In the genomic region with DNA sequence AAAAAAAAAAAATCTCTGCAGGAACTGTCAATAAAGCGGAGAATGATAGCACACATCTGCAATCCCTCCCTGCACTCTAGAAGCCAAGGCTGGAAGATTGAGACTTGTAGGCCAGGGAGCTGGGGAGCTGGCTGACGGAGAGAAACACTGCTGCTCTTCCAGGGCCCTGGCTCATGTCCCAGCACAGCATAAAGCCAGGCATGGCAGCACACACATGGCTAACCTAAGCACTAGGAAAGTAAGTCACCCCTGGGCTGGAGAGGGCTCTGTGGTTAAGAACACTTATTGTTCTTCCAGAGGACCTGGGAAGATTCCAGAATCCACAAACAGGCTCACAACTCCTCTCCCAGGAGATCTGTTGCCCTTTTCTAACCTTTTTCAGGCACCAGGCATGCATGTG, we compare ENCODE assay signal across 9 mouse cellular contexts. TPM values are rescaled to one million over a fixed set of nuclear protein-coding genes. Genes with fewer than 3 reads are reported as not detected.
A peak's percentile ranks its signal among the peaks of the same experiment; 100 is the strongest.
DNase-seq lines count a peak whose midpoint lies in the region; ATAC-seq and TF ChIP-seq lines count a peak whose summit lies in the region.
"Had no signal": no experiment of that assay in that cellular context is flagged by ENCODE, and none has a peak within 500 bp of the region (broad histone marks: within the 10 kb centered on the region; RNA-seq: fewer than 3 reads in every experiment).

No protein-coding gene starts in this region.

- H3K4me2 ChIP-seq in hindbrain, embryonic 11.5 days (replicated peaks; ENCODE audit: low read depth, low read length): no peak overlapping the region
- no peak overlapping the region; the same call in 1 of the 2 replicates for H3K4me2 ChIP-seq in limb, embryonic 13.5 days (replicated peaks)
- no peak overlapping the region for H3K4me2 ChIP-seq in stomach, postnatal 0 days (replicated peaks; ENCODE audit: low read depth)

- ATAC-seq in hindbrain, embryonic 11.5 days (ENCODE audit: low FRiP score): no peak
- ATAC-seq in limb, embryonic 13.5 days (ENCODE audit: low FRiP score, low read depth): peak; percentile 66; the same call in 1 of the 2 replicates
- no peak for ATAC-seq in stomach, postnatal 0 days (ENCODE audit: low FRiP score, low TSS enrichment)

- DNase-seq in hindbrain, embryonic 10.5 days (ENCODE audit: low spot score): no peak
- no peak for DNase-seq in hindbrain, embryonic 11.5 days (ENCODE audit: low spot score)
- DNase-seq in gastrocnemius, adult 8-10 months (ENCODE audit: low spot score in 2 of 2): peak; percentile 41 to 61
- DNase-seq in stomach, postnatal 0 days (ENCODE audit: low spot score): no peak
- no peak for DNase-seq in spleen, postnatal 4 days (ENCODE audit: low spot score in 2 of 2)
- no peak for DNase-seq in thymus, postnatal 0 days (ENCODE audit: low spot score)

- H3K4me1 ChIP-seq in hindbrain, embryonic 10.5 days (replicated peaks): peaks cover 24% of the 10 kb centered on the region
- H3K4me1 ChIP-seq in hindbrain, embryonic 11.5 days (replicated peaks; ENCODE audit: control insufficient read depth, insufficient read depth, low read length): no peaks in the 10 kb centered on the region
- peaks cover 7% of the 10 kb centered on the region for H3K4me1 ChIP-seq in bone marrow, adult 2 months (ENCODE audit: control insufficient read depth, insufficient read depth, low read length)
- H3K4me1 ChIP-seq in limb, embryonic 13.5 days: peaks cover 10% of the 10 kb centered on the region
- no peaks in the 10 kb centered on the region for H3K4me1 ChIP-seq in stomach, postnatal 0 days (replicated peaks; ENCODE audit: control insufficient read depth, insufficient read depth)

- H3K9ac ChIP-seq in hindbrain, embryonic 11.5 days (ENCODE audit: low read depth, low read length): no peak overlapping the region
- H3K9ac ChIP-seq in limb, embryonic 13.5 days: no peak overlapping the region
- H3K9ac ChIP-seq in stomach, postnatal 0 days (ENCODE audit: low read length): no peak overlapping the region

- no peaks in the 10 kb centered on the region for H3K9me3 ChIP-seq in hindbrain, embryonic 10.5 days
- no peaks in the 10 kb centered on the region for H3K9me3 ChIP-seq in hindbrain, embryonic 11.5 days (ENCODE audit: control insufficient read depth, low read length)
- H3K9me3 ChIP-seq in limb, embryonic 13.5 days: no peaks in the 10 kb centered on the region
- no peaks in the 10 kb centered on the region for H3K9me3 ChIP-seq in stomach, postnatal 0 days (ENCODE audit: control insufficient read depth, low read length)

- no peak for TF ChIP-seq POLR2A in bone marrow, adult 2 months (IDR thresholded peaks at IDR 0.05; ENCODE audit: borderline replicate concordance, control insufficient read depth, low read depth, low read length)

- no peaks in the 10 kb centered on the region for H3K27me3 ChIP-seq in hindbrain, embryonic 10.5 days (ENCODE audit: insufficient read depth, poor library complexity, severe bottlenecking)
- H3K27me3 ChIP-seq in hindbrain, embryonic 11.5 days (ENCODE audit: control insufficient read depth, insufficient read depth, low read length): no peaks in the 10 kb centered on the region
- no peaks in the 10 kb centered on the region for H3K27me3 ChIP-seq in limb, embryonic 13.5 days
- no peaks in the 10 kb centered on the region for H3K27me3 ChIP-seq in stomach, postnatal 0 days (ENCODE audit: control insufficient read depth, insufficient read depth, low read length)

- TF ChIP-seq EP300 in stomach, postnatal 0 days (optimal IDR thresholded peaks at IDR 0.05): no peak

- H3K36me3 ChIP-seq in hindbrain, embryonic 10.5 days: peaks cover 24% of the 10 kb centered on the region
- H3K36me3 ChIP-seq in hindbrain, embryonic 11.5 days (ENCODE audit: control insufficient read depth, insufficient read depth, low read length): no peaks in the 10 kb centered on the region
- H3K36me3 ChIP-seq in limb, embryonic 13.5 days: peaks cover 7% of the 10 kb centered on the region; the same call in 1 of the 2 replicates
- H3K36me3 ChIP-seq in stomach, postnatal 0 days (ENCODE audit: control insufficient read depth, insufficient read depth, low read length): no peaks in the 10 kb centered on the region

- 76% methylated on average over 2 of the region's 2 CpGs for WGBS in hindbrain, embryonic 10.5 days
- WGBS in hindbrain, embryonic 11.5 days: 75% methylated on average over 2 of the region's 2 CpGs
- WGBS in bone marrow, adult 2 months: 51% methylated on average over 2 of the region's 2 CpGs
- 67% methylated on average over 2 of the region's 2 CpGs for WGBS in limb, embryonic 13.5 days
- 47% methylated on average over 2 of the region's 2 CpGs for WGBS in stomach, postnatal 0 days

- peak overlapping the region; percentile 57; the same call in 1 of the 2 replicates for H3K27ac ChIP-seq in hindbrain, embryonic 10.5 days
- H3K27ac ChIP-seq in hindbrain, embryonic 11.5 days (ENCODE audit: low read depth, low read length): no peak overlapping the region
- H3K27ac ChIP-seq in bone marrow, adult 2 months (ENCODE audit: control insufficient read depth, insufficient read depth, low read depth, low read length, poor library complexity): peak overlapping the region; percentile 65
- H3K27ac ChIP-seq in limb, embryonic 13.5 days: peak overlapping the region; percentile 59
- H3K27ac ChIP-seq in stomach, postnatal 0 days (replicated peaks): peak overlapping the region; percentile 75

- H3K4me3 ChIP-seq in hindbrain, embryonic 10.5 days: no peak overlapping the region
- no peak overlapping the region for H3K4me3 ChIP-seq in hindbrain, embryonic 11.5 days (ENCODE audit: low read depth, low read length)
- no peak overlapping the region for H3K4me3 ChIP-seq in bone marrow, adult 2 months (replicated peaks; ENCODE audit: control insufficient read depth, low read depth, low read length)
- H3K4me3 ChIP-seq in limb, embryonic 13.5 days: no peak overlapping the region
- no peak overlapping the region for H3K4me3 ChIP-seq in stomach, postnatal 0 days (ENCODE audit: low read depth, low read length)

- no peak for TF ChIP-seq CTCF in bone marrow, adult 2 months (IDR thresholded peaks at IDR 0.05; ENCODE audit: control insufficient read depth, insufficient read depth, low read length)
- TF ChIP-seq CTCF in stomach, postnatal 0 days (IDR thresholded peaks at IDR 0.05; ENCODE audit: low read depth): no peak

RNA-seq across cellular contexts. Expression of gene Pgd, which starts 6.1 kb away (rescaled TPM):
- 143 and 161 TPM in 2 replicates for polyA plus RNA-seq in hindbrain, embryonic 10.5 days (2016; fragmentation: Nextera tagmentation; extraction: Ambion mirVana)
- polyA plus RNA-seq in hindbrain, embryonic 11.5 days (2014; fragmentation: Nextera tagmentation; extraction: Ambion mirVana): 45.5 and 49.4 TPM in 2 replicates
- 68.6 and 170 TPM in 2 replicates for polyA plus RNA-seq in bone marrow, adult 2 months (2011; ENCODE audit: insufficient read depth, insufficient read length, low replicate concordance, missing spikeins)
- total RNA-seq in gastrocnemius, adult 8-10 months (2022): 10 to 100 TPM; 12.3 to 18.6 (median 15.7) TPM
- polyA plus RNA-seq in limb, embryonic 13.5 days (2015; fragmentation: Nextera tagmentation; extraction: Ambion mirVana): 113 and 116 TPM in 2 replicates
- 266 and 290 TPM in 2 replicates for polyA plus RNA-seq in stomach, postnatal 0 days (2015; fragmentation: Nextera tagmentation; extraction: Ambion mirVana)
- 77.6 and 89.0 TPM in 2 replicates for polyA plus RNA-seq in thymus, postnatal 0 days (2015; fragmentation: Nextera tagmentation; extraction: Ambion mirVana)

RNA-seq across cellular contexts. Expression of gene Cenps, which starts 35.2 kb away (rescaled TPM):
- 56.0 and 61.9 TPM in 2 replicates for polyA plus RNA-seq in hindbrain, embryonic 10.5 days (2016; fragmentation: Nextera tagmentation; extraction: Ambion mirVana)
- 44.7 and 49.1 TPM in 2 replicates for polyA plus RNA-seq in hindbrain, embryonic 11.5 days (2014; fragmentation: Nextera tagmentation; extraction: Ambion mirVana)
- 37.7 and 47.8 TPM in 2 replicates for polyA plus RNA-seq in bone marrow, adult 2 months (2011; ENCODE audit: insufficient read depth, insufficient read length, low replicate concordance, missing spikeins)
- 1 to 10 TPM; 5.2 to 8.7 (median 6.2) TPM for total RNA-seq in gastrocnemius, adult 8-10 months (2022)
- 31.0 and 33.0 TPM in 2 replicates for polyA plus RNA-seq in limb, embryonic 13.5 days (2015; fragmentation: Nextera tagmentation; extraction: Ambion mirVana)
- polyA plus RNA-seq in stomach, postnatal 0 days (2015; fragmentation: Nextera tagmentation; extraction: Ambion mirVana): 10.6 and 11.5 TPM in 2 replicates
- 49.1 and 51.2 TPM in 2 replicates for polyA plus RNA-seq in thymus, postnatal 0 days (2015; fragmentation: Nextera tagmentation; extraction: Ambion mirVana)

RNA-seq across cellular contexts. Expression of gene Cort, which starts 46.1 kb away (rescaled TPM):
- polyA plus RNA-seq in hindbrain, embryonic 10.5 days (2016; fragmentation: Nextera tagmentation; extraction: Ambion mirVana): 0.25 and 1.0 TPM in 2 replicates
- polyA plus RNA-seq in hindbrain, embryonic 11.5 days (2014; fragmentation: Nextera tagmentation; extraction: Ambion mirVana): 0.36 and 0.54 TPM in 2 replicates
- polyA plus RNA-seq in bone marrow, adult 2 months (2011; ENCODE audit: insufficient read depth, insufficient read length, low replicate concordance, missing spikeins): 1.5 TPM in 1 of 2 replicates, not detected in the other
- total RNA-seq in gastrocnemius, adult 8-10 months (2022): under 1 TPM in 2 of 4 experiments, not detected in 2; 0.53 to 0.61 TPM
- 0.31 TPM in 1 of 2 replicates, not detected in the other for polyA plus RNA-seq in limb, embryonic 13.5 days (2015; fragmentation: Nextera tagmentation; extraction: Ambion mirVana)
- not detected in 2 replicates for polyA plus RNA-seq in stomach, postnatal 0 days (2015; fragmentation: Nextera tagmentation; extraction: Ambion mirVana)
- 0.19 TPM in 1 of 2 replicates, not detected in the other for polyA plus RNA-seq in thymus, postnatal 0 days (2015; fragmentation: Nextera tagmentation; extraction: Ambion mirVana)
- polyA plus RNA-seq: limb, embryonic 11.5 days had no signal

Comparison
In these comparisons a context has a peak if more than half of its experiments do, and no peak if none do; other contexts are left out.
1. DNase-seq: peak in gastrocnemius, adult 8-10 months (2 of 2); none in hindbrain, embryonic 10.5 days (single experiment), hindbrain, embryonic 11.5 days (single experiment), stomach, postnatal 0 days (single experiment), spleen, postnatal 4 days (0 of 2) and thymus, postnatal 0 days (single experiment).